Mouse (Mus musculus) cerebellum, adult 8-10 months (tissue): ENCODE measurements around the gene S100a1.

ENCODE experiments used
- DNase-seq: peaks from one replicate; pipeline ENCODE4 v3.0.0; 2022

S100a1 gene

DNA sequence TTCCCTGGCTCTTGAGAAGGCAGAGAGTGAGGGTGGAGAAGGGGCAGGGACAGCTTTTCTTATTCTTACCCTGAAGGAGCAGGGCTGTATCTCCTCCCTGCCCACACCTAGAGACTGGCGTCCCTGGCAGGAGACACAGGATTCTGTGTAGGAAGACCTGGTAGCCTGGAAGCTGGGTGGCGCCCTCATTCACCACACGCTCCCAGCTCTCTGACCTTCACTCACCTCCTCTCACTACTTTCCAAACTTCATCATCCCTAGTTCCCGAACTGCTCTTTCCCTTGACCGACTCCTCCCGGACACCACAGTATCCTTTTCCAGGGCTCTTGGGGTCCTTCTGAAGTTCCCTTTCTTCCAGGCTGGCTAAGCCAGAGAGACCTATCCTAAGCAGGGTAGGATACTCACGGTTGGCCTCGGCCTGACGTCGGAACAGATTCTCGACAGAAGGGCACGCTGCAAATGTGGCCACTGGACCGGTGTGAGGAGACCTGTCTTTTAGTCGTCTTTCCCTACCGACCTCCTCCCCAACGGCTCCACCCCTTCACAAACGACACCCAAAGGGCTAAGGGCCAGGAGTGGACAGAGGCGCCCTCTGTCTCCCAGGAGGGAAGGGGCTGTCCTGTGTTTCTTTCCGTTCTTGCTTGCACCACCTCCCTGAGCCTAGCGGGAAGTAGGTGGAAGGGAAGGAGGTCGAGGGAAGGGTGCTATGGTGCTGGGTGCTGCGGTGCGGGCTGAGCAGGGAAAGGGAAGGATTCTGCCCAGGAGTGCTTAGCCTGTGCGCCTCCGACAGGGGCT, at the start of gene S100a1, which contains the start of gene S100a13:
S100a1 (minus strand) TSS at position 597 of the 795 bp plus-strand sequence.
S100a13 (plus strand) TSS at position 640 of the 795 bp plus-strand sequence.
- no peak for DNase-seq

DNA sequence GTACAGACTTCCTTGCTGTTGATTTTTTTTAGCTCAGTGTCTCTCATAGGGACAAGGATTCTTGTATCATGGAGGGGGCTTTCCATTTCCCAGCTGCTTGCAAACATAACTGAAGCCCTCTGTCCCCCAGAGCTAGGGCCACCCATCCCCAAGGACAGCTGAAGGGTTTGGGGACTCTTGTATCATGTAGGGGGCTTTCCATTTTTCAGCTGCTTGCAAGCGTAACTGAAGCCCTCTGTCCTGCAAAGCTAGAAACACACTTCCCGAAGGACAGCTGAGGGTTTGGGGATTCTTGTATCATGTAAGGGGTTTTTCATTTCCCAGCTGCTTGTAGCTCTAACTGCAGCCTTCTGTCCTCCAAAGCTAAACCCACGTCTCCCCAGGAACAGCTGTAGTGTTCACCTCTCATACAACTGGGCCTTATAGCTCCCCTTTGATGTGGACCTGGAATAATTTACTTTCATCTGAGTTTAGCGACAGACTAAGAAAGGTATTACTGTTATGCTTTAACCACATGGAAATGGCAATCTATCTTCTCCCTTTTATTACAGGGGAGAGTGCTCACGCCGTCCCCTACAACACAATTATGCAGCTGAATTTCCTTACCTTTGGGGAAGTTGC, 45.9 kb upstream of the S100a1 start, which contains the start of gene S100a3:
S100a3 (plus strand) TSS at position 571 of the 621 bp plus-strand sequence.
- DNase-seq, result no peak

GRCm38 (mm10) chr3:90555954-90556353, 41.8 kb upstream of the S100a1 start:
- no peak for DNase-seq

GRCm38 (mm10) chr3:90552231-90552630, 38.0 kb upstream of the S100a1 start:
- no peak for DNase-seq

DNA sequence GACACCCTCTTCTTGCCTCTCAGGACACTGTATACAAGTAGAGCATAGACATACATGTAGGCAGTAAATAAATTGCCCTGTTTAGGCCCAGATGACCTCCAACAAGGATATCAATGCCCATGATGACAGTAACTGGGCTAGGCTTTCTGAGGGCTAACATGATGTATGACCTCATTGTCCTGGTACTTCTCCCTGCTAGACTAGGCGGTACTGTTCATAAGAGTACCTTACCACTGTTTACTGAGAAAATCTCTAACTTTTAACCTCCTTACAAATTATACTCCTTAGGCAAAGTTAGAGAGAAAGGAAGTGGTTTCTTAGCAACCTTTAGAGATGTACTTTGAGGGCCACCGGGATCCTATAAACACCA, 36.2 kb upstream of the S100a1 start:
- DNase-seq, result no peak

GRCm38 (mm10) chr3:90549676-90550420, 35.7 kb upstream of the S100a1 start:
- DNase-seq, result no peak

GRCm38 (mm10) chr3:90540904-90541303, 26.7 kb upstream of the S100a1 start:
- DNase-seq, result no peak

- DNase-seq, result no peak
These were observed 23.7 kb upstream of the S100a1 start for GRCm38 (mm10) chr3:90537905-90538296.

- peak; percentile 51 for DNase-seq
These were observed 23.1 kb upstream of the S100a1 start, which contains the start of gene S100a16 for GRCm38 (mm10) chr3:90537141-90537904. Gene S100a16 (plus strand): TSS chr3:90537254.

DNA sequence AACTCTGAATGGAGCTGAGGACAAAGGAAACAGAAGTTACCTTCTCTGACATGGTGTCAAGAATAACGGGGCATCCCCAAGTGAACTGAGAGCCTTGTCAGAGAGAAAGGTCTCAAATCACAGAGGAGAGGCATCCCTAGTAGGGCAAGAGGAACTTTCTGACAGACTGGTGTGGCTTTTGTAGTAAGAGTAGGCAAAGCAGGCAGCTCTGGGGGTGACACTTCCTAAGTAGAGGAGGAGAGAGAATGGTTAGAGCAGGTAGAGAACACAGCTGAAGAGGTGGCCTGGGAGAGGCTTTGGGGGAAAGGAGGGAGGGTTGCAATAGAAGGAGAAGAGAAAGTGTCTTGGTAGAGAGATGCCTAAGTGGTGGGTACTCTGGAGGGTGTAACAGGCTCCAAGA, 21.3 kb upstream of the S100a1 start:
- DNase-seq, result no peak

- DNase-seq, result no peak
These were observed 17.5 kb upstream of the S100a1 start for GRCm38 (mm10) chr3:90531713-90532112.

- DNase-seq, result no peak
These were observed 13.2 kb upstream of the S100a1 start for GRCm38 (mm10) chr3:90527291-90527873.

DNA sequence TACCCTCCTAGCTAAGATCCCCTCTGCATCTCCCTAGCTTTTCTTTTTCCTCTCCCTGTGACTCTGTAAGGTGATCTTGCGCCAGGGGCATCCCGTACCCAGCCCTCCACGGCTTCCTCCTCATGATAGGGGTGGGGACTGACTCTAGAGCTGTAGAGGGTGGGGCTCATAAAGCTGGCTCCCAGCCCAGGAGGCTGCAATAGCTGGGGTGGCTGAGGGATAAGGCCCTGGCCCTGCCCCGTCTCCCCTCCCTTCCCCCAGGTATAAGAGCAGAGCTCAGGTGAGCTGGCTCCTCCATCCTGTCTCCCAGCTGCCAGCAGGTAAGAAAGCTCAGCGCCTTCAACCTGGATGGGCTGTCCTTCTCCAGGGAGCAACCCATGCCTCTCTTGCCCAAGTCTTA, 12.4 kb upstream of the S100a1 start, which contains the start of gene S100a14:
S100a14 (plus strand) TSS at position 277 of the 400 bp plus-strand sequence.
- no peak for DNase-seq

- DNase-seq, result no peak
These were observed 11.9 kb upstream of the S100a1 start for GRCm38 (mm10) chr3:90526076-90526475.

- no peak for DNase-seq
These were observed 11.2 kb upstream of the S100a1 start for GRCm38 (mm10) chr3:90525421-90525820.

DNA sequence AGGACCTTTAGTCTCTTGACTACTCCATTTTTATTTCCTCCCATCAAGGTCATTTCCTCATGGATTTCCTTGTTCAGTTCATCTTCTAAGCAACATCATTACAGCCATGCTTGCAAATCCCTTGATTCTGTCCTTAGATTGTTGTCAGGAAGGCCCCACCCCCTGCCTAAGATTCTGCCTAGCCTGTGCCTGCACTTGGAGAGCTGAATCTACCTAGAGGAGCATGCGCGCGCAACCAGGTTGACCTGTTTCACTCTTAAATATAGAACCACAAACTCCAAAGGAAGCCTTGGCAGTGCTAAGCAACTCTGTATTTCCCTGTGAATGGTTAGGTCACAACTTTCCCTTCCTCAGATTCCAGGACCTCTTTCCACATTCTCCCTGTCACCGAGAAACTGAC, 3.5 kb upstream of the S100a1 start:
- no peak for DNase-seq

GRCm38 (mm10) chr3:90515789-90516188, 1.6 kb upstream of the S100a1 start:
- no peak for DNase-seq

DNA sequence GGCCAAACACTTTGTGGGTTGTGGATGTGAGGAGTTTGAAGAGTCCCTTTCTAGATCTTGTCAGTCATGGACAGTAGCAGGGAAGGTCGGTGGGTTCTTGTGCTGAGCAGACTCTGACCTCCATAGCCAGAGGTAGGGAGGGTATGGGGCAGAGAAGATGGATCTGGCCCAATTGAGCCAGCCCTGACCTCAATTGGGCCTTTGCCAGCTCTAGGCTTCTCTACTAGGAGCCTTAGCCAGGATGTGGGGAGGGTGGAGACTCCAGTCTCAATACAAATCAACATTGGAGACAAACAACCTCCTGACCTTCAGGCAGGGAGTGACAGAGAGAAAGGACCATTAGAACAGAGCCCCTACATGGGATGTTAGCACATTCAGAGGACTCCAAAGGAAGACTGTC, 1.1 kb upstream of the S100a1 start:
- no peak for DNase-seq

DNA sequence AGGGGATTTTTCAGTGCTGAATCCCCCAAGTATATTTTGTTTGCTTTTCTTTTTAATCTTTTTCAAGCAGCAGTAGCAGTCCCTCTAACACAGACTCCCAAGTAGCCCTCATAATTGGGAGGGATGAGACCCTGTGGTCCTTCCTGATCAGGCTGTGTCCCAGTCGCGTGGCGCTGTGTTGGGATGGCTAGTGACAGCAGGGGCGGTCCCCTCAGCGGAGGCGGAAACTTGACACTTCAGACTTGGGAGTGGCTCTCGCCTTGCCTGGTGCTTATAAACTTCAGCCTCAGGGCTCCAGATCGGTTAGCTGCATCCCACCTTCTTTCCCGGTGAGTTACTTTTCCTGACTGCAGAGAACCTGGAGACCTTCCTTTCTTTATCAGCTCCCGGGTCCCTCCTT, 499 bp upstream of the S100a1 start:
- DNase-seq, result no peak

- DNase-seq, result no peak
These were observed 1.1 kb downstream of the S100a1 start for GRCm38 (mm10) chr3:90512948-90513642.

GRCm38 (mm10) chr3:90512276-90512675, 1.9 kb downstream of the S100a1 start:
- DNase-seq, result no peak

DNA sequence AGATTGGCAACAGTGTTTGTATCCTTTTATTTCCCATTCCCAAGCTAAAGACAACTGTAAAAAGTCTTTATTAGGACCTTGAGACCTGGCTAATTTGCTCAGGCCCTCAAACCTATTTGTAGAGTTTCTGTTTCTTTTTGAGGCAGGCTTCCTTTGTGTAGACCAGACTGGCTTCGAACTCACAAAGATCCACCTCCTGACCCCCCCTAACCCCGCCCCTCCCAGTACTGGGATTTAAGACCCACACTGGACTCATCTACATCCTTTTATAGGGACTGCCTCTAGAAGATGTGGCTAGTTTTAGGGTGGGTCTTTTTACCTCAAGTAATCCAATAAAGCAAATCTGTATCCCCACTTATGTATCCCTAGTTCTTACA, 4.5 kb downstream of the S100a1 start:
- no peak for DNase-seq
